Mouse (Mus musculus) cerebellum, adult 2 months (tissue): Measurements from ENCODE around the gene Krtap5-5. TPM values are rescaled to one million over a fixed set of nuclear protein-coding genes. Genes with fewer than 3 reads are reported as not detected.

Source experiments
- DNase-seq, 2 experiments: peaks; one replicate each; pipeline ENCODE4 v3.0.0; 2021
- H3K27ac ChIP-seq: fragments of 200-500 bp; 2 replicates; pipeline ENCODE4 v1.5.1; 2012; ENCODE audit warnings: low read length, control low read depth, inconsistent platforms; ENCODE audit not compliant: insufficient read depth
- H3K27me3 ChIP-seq: fragments of 200-500 bp; 2 replicates; pipeline ENCODE4 v1.6.1; 2012; ENCODE audit warnings: inconsistent platforms, mild to moderate bottlenecking, low read length, moderate library complexity; ENCODE audit not compliant: control insufficient read depth, insufficient read depth
- H3K4me1 ChIP-seq: fragments of 200-500 bp; 2 replicates; pipeline ENCODE4 v1.6.1; 2011; ENCODE audit warnings: low read length; ENCODE audit not compliant: control insufficient read depth, insufficient read depth
- H3K4me3 ChIP-seq: fragments of 200-500 bp; replicated peaks from 2 replicates; pipeline ENCODE3; 2011; ENCODE audit warnings: mild to moderate bottlenecking, low read depth, low read length, control low read depth; ENCODE audit not compliant: insufficient read depth
- CTCF ChIP-seq: fragments of 200-500 bp; IDR thresholded peaks from 2 replicates; pipeline ENCODE4 v1.5.1; 2011; ENCODE audit warnings: low read depth, mild to moderate bottlenecking, control low read depth, low read length, moderate library complexity, borderline replicate concordance; ENCODE audit not compliant: insufficient read depth
- POLR2A ChIP-seq: fragments of 200-500 bp; IDR thresholded peaks from 2 replicates; pipeline ENCODE4 v1.6.1; 2011; ENCODE audit warnings: low read length, control low read depth, borderline replicate concordance; ENCODE audit not compliant: insufficient read depth
- WGBS: fragments of 180-500 bp; shearing (Covaris S2); methylation state at CpG from one replicate; pipeline ENCODE4 v1.1.7; 2018; 5-methylcytosine and 5-hydroxymethylcytosine counted together
- polyA plus RNA-seq: library from polyadenylated mRNA; depleted of rRNA; stranded (reverse); fragments of >200 nt; gene quantifications from 2 replicates; pipeline ENCODE4 v1.2.3, GENCODE M21; 2012; rRNA removed

Krtap5-5 gene
- polyA plus RNA-seq, 1 experiment = not detected

- Histone ChIP-seq H3K4me1 (no peaks in the 10 kb centered on the region), H3K4me3 (no peak overlapping the region), H3K27ac (no peak overlapping the region), H3K27me3 (no peaks in the 10 kb centered on the region)
- no peak for DNase-seq
- 6% methylated on average over 2 of the region's 2 CpGs for WGBS
- TF ChIP-seq CTCF = no peak
- no peak for TF ChIP-seq POLR2A
These were observed 41.6 kb downstream of the Krtap5-5 start for GRCm38 (mm10) chr7:142188156-142188555.

DNA sequence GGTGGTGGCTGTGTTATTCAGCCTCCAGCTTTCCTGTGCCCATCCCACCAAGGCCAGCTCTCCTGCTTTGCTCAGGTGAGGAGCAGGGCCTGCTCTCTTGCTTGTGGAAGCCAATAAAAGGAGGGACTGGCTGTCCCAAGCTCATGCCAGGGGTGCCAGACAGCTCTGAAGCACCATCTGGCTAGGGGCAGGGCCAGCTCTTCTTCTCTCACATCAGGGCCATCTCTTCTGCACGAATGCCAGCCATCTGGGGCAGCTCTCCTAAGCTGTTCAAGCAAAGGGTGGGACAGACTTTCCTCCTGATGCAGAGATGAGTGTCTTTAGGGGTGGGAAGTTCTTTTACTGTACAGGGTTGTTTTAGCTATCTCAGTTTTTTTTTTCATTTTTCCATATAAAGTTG, 48.8 kb downstream of the Krtap5-5 start:
- TF ChIP-seq CTCF = no peak
- TF ChIP-seq POLR2A = no peak
- WGBS = 11% methylated on average over 1 of the region's 1 CpGs
- Histone ChIP-seq H3K4me3 (no peak overlapping the region), H3K4me1 (no peaks in the 10 kb centered on the region), H3K27me3 (no peaks in the 10 kb centered on the region), H3K27ac (no peak overlapping the region)
- DNase-seq = no peak

Other genes with a start within 250 kb of the Krtap5-5 start
- 67.5 and 73.4 TPM in 2 replicates for gene Mob2, start 168.9 kb downstream of the Krtap5-5 start, polyA plus RNA-seq
- gene Dusp8, start 134.1 kb downstream of the Krtap5-5 start, polyA plus RNA-seq = 85.8 and 90.1 TPM in 2 replicates
- not detected in 2 replicates for gene Gm45618, start 109.2 kb downstream of the Krtap5-5 start, polyA plus RNA-seq
- gene Gm39115, start 93.9 kb downstream of the Krtap5-5 start, polyA plus RNA-seq = not detected in 2 replicates
- not detected in 2 replicates for gene Gm45337, start 85.4 kb downstream of the Krtap5-5 start, polyA plus RNA-seq
- not detected in 2 replicates for gene Gm29735, start 72.9 kb downstream of the Krtap5-5 start, polyA plus RNA-seq
- not detected in 2 replicates for gene Gm4553, start 64.2 kb downstream of the Krtap5-5 start, polyA plus RNA-seq
- not detected in 2 replicates for gene Krtap5-2, start 54.0 kb downstream of the Krtap5-5 start, polyA plus RNA-seq
- not detected in 2 replicates for gene Gm10153, start 39.6 kb downstream of the Krtap5-5 start, polyA plus RNA-seq
- not detected in 2 replicates for gene Krtap5-3, start 28.6 kb downstream of the Krtap5-5 start, polyA plus RNA-seq
- 0.16 TPM in 1 of 2 replicates, not detected in the other for gene Gm7579, start 18.1 kb downstream of the Krtap5-5 start, polyA plus RNA-seq
- not detected in 2 replicates for gene Gm40460, start 11.1 kb upstream of the Krtap5-5 start, polyA plus RNA-seq
- gene Gm2431, start 28.4 kb upstream of the Krtap5-5 start, polyA plus RNA-seq = not detected in 2 replicates
- not detected in 2 replicates for gene Gm4559, start 44.4 kb upstream of the Krtap5-5 start, polyA plus RNA-seq
- gene Krtap5-1, start 67.1 kb upstream of the Krtap5-5 start, polyA plus RNA-seq = not detected in 2 replicates
- gene Krtap5-4, start 73.6 kb upstream of the Krtap5-5 start, polyA plus RNA-seq = not detected in 2 replicates
- gene Ifitm10, start 143.8 kb upstream of the Krtap5-5 start, polyA plus RNA-seq = 175 and 183 TPM in 2 replicates
- gene Gm49369, start 152.7 kb upstream of the Krtap5-5 start, polyA plus RNA-seq = 1.00 and 1.0 TPM in 2 replicates
- gene Ctsd, start 158.1 kb upstream of the Krtap5-5 start, polyA plus RNA-seq = 401 and 405 TPM in 2 replicates
- not detected in 2 replicates for gene Syt8, start 204.9 kb upstream of the Krtap5-5 start, polyA plus RNA-seq
- 0.52 TPM in 1 of 2 replicates, not detected in the other for gene Tnni2, start 211.8 kb upstream of the Krtap5-5 start, polyA plus RNA-seq
- gene Lsp1, start 230.8 kb upstream of the Krtap5-5 start, polyA plus RNA-seq = 4.2 and 5.9 TPM in 2 replicates